Mouse (Mus musculus) hindbrain, postnatal 0 days (tissue): ENCODE results near the gene Smtnl2. TPM values are rescaled to one million over a fixed set of nuclear protein-coding genes. Genes with fewer than 3 reads are reported as not detected.

ENCODE experiments used
- ATAC-seq: fragments of 200-750 bp; cut with Nextera tagmentation; 2 replicates; pipeline ENCODE4 v1.8.0; 2017; ENCODE audit warnings: mild to moderate bottlenecking, moderate TSS enrichment, moderate library complexity
- DNase-seq: peaks from one replicate; pipeline ENCODE4 v3.0.0-alpha.2; 2015; ENCODE audit warnings: low spot score
- H3K27ac ChIP-seq: fragments of 300-500 bp; sonication (generic); 2 replicates; pipeline ENCODE4 v1.5.1; 2014; ENCODE audit warnings: mild to moderate bottlenecking
- H3K27me3 ChIP-seq: fragments of 300-500 bp; sonication (generic); 2 replicates; pipeline ENCODE4 v1.6.1; 2014; ENCODE audit warnings: low read length, mixed read lengths; ENCODE audit not compliant: insufficient read depth
- H3K36me3 ChIP-seq: fragments of 300-500 bp; sonication (generic); 2 replicates; pipeline ENCODE4 v1.6.1; 2014; ENCODE audit warnings: low read length, mixed read lengths; ENCODE audit not compliant: insufficient read depth
- H3K4me1 ChIP-seq: fragments of 300-500 bp; sonication (generic); 2 replicates; pipeline ENCODE4 v1.6.1; 2014; ENCODE audit warnings: antibody characterized with exemption, low read length, mixed read lengths; ENCODE audit not compliant: insufficient read depth
- H3K4me2 ChIP-seq: fragments of 300-500 bp; sonication (generic); 2 replicates; pipeline ENCODE4 v1.6.1; 2014; ENCODE audit warnings: low read depth, mild to moderate bottlenecking, low read length, moderate library complexity, mixed read lengths
- H3K4me3 ChIP-seq: fragments of 300-500 bp; sonication (generic); 2 replicates; pipeline ENCODE4 v1.5.1; 2014; ENCODE audit warnings: low read length
- H3K9ac ChIP-seq: fragments of 300-500 bp; sonication (generic); replicated peaks from 2 replicates; pipeline ENCODE4 v1.6.1; 2014; ENCODE audit warnings: mild to moderate bottlenecking, low read length, moderate library complexity, mixed read lengths
- H3K9me3 ChIP-seq: fragments of 300-500 bp; sonication (generic); 2 replicates; pipeline ENCODE4 v1.6.1; 2016; ENCODE audit warnings: low read length, mixed read lengths
- CTCF ChIP-seq: IDR thresholded peaks from 2 replicates; pipeline ENCODE4 v1.5.1; 2016; ENCODE audit warnings: antibody characterized with exemption, control low read depth, low read depth
- WGBS: fragments of 180-500 bp; shearing (Covaris S2); extraction: QIAGEN DNeasy Blood & Tissue Kit; methylation state at CpG from one replicate; pipeline ENCODE4 v1.1.7; 2014; 5-methylcytosine and 5-hydroxymethylcytosine counted together
- polyA plus RNA-seq: library from polyadenylated mRNA; unstranded; fragments of >200 nt; fragmentation: Nextera tagmentation; extraction: Ambion mirVana; gene quantifications from 2 replicates; pipeline ENCODE4 v1.2.1, GENCODE M21; 2015
- total RNA-seq: library from RNA; depleted of rRNA; stranded (reverse); fragments of >200 nt; gene quantifications from 2 replicates; pipeline ENCODE4 v1.2.3, GENCODE M21; 2014

Smtnl2 gene
- total and polyA plus RNA-seq, 2 experiments from 2014 or later, result 9.7 to 19.1 TPM

DNA sequence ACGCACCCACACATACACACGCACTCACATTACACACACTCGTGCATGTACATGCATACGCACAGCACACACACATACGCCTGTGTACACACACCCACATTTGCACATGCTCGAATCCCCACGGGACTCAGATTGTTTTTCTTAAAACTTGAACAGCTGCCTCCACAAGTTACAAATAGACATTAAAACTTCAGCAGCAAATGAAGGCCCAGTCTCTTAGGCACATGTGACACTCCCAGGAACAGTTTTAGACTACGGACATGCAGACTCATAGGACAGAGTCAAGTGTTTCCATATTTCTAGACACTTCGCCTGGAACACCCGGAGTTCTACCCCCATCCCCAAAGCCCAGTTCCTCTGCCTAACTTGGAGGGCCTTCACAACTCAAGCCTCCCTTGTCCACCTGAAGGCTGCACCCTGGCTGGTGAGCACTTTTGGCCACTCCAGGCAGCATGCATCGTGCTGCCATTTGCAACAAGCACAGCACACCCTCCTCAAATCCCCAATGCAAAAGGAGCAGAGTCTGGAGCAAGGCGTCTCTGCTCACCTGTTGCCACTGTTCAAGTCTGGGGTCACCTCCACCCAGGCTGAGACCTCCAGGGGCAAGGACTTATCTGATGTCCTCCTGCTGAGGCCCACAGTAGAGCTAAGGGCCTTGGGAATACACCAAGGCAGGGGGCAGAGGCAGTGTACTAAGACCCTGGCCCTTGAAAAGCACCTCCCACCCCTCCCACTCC, 1.7 kb downstream of the Smtnl2 start:
- H3K4me3 ChIP-seq, result no peak overlapping the region
- peak overlapping the region; percentile 91; the same call in 1 of the 2 replicates for H3K4me2 ChIP-seq
- ATAC-seq (no peak), DNase-seq (no peak)
- peaks cover 6% of the 10 kb centered on the region; the same call in 1 of the 2 replicates for H3K27me3 ChIP-seq
- H3K4me1 ChIP-seq, result peaks cover 6% of the 10 kb centered on the region; the same call in 1 of the 2 replicates
- no peak for TF ChIP-seq CTCF
- no peak overlapping the region for H3K27ac ChIP-seq
- H3K9ac ChIP-seq, result no peak overlapping the region
- H3K9me3 ChIP-seq, result no peaks in the 10 kb centered on the region
- no peaks in the 10 kb centered on the region for H3K36me3 ChIP-seq
- 80% methylated on average over 12 of the region's 12 CpGs for WGBS

DNA sequence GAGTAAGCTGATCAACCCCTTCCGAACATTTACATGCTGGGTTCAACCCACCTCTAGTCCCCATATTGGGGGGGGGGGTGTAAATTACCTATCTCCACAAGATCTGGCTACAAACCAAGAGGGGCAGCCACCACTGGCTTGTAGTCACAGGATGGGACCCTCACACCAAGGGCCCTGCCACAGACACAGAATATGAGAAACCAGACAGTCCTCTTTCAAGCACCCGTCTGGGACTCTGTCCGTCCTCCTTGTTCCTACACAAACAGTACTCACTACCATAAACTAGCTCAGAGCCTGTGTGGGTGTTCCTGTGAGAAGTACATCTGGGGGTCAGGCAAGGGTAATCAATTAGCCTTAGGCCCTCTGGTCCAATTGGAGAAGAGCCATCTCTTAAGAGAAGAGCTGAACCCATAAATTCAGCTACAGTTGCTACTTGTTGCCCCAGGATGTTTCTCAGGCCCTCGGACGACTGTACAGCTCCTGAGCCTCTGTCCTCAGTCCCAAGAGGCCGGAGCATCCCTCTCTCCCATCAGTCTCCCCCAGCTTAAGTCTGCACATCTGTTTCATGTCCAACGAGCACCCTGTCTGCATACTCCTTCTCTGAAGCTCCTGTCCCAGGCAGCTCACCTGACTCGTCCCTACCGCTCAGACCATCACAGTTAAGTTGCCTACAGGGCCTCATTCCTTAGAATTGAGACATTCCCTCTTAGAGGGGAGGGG, 2.9 kb downstream of the Smtnl2 start:
- Histone ChIP-seq H3K4me3 (no peak overlapping the region), H3K9ac (no peak overlapping the region), H3K27ac (no peak overlapping the region), H3K36me3 (no peaks in the 10 kb centered on the region), H3K27me3 (no peaks in the 10 kb centered on the region), H3K9me3 (no peaks in the 10 kb centered on the region), H3K4me1 (peaks cover 6% of the 10 kb centered on the region; the same call in 1 of the 2 replicates), H3K4me2 (no peak overlapping the region)
- no peak for DNase-seq
- TF ChIP-seq CTCF, result no peak
- no peak for ATAC-seq
- 68% methylated on average over 9 of the region's 9 CpGs for WGBS

DNA sequence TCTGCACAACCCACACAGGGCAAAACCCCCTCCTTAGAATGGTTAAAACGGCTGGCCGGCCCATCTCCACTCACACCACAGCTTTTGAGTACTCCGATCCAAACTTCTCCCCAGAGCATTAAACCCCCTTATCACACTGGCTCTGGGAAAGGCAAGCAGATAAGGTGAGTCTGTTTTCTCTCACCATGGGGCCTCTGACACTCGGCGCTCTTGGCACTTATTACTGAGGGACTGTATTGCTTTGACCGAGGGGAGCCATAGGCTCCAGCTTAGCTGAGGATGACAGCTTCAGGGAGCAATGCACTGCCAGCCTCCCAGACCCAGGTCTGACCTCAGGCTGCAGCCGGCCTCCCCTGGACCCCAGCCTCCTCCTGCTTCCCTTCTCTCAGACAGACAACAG, 3.9 kb downstream of the Smtnl2 start:
- Histone ChIP-seq H3K9ac (no peak overlapping the region), H3K27me3 (no peaks in the 10 kb centered on the region), H3K27ac (no peak overlapping the region), H3K36me3 (no peaks in the 10 kb centered on the region), H3K4me2 (no peak overlapping the region), H3K4me1 (peaks cover 6% of the 10 kb centered on the region; the same call in 1 of the 2 replicates), H3K9me3 (no peaks in the 10 kb centered on the region), H3K4me3 (no peak overlapping the region)
- ATAC-seq (no peak), DNase-seq (no peak)
- no peak for TF ChIP-seq CTCF
- WGBS, result 20% methylated on average over 7 of the region's 7 CpGs

DNA sequence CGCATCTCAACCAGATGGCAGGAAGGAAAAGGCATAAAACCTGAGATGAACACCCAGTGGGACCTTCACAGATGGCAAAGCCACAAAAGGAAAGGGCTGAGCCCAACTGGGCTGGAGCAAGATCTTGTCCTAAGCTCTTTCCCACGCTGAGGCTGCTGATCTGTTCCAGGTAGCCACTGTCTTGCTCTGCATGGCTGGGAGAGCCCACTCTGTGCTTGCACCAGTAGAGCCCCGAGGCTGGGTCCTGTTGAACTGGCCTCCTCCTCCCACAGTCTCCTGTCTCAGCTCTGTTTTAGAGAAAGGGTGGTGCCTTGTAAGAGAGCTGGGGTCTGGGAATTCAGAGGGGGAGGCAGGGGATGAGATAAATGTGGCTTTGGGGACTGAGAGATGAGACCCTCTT, 4.4 kb downstream of the Smtnl2 start:
- no peak overlapping the region for H3K27ac ChIP-seq
- H3K4me3 ChIP-seq, result no peak overlapping the region
- ATAC-seq (no peak), DNase-seq (no peak)
- TF ChIP-seq CTCF, result no peak
- peaks cover 6% of the 10 kb centered on the region; the same call in 1 of the 2 replicates for H3K4me1 ChIP-seq
- 28% methylated on average over 3 of the region's 3 CpGs for WGBS
- H3K9me3 ChIP-seq, result no peaks in the 10 kb centered on the region
- no peaks in the 10 kb centered on the region for H3K27me3 ChIP-seq
- H3K9ac ChIP-seq, result no peak overlapping the region
- H3K4me2 ChIP-seq, result no peak overlapping the region
- H3K36me3 ChIP-seq, result no peaks in the 10 kb centered on the region

DNA sequence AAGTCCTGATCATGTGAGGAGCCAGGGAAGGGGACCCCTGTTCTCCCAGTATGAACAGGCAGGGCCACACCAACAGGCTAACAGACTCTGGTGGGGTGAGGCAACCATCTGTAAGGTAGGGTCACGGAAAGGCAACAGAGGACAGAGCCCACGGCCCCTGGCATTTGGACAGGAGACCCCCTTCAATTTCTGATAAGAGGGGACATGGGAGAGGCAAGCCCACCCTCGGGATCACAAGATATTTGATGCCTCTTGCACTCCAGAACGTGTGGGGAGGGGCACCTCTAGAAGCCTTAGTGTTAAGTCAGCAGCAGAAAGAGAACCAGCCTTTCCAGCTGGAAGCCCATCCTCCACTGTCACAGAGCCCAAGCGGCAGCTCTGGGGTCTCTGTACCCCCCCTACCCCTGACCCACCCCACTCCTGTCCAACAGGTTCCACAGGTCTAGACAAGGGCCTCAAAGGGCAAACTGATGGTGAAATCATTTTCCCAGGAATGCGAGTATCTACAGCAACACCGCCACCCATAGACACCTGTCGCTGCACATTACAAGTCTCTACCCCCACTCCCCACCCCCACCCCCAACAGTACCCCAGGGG, 5.3 kb downstream of the Smtnl2 start:
- Histone ChIP-seq H3K4me3 (no peak overlapping the region), H3K4me1 (0 out of 2 replicates have a peak, but pooled peaks cover 2% of the 10 kb centered on the region), H3K27me3 (no peaks in the 10 kb centered on the region), H3K9me3 (no peaks in the 10 kb centered on the region), H3K27ac (no peak overlapping the region), H3K9ac (no peak overlapping the region), H3K36me3 (no peaks in the 10 kb centered on the region), H3K4me2 (no peak overlapping the region)
- DNase-seq, result no peak
- no peak for TF ChIP-seq CTCF
- WGBS, result 62% methylated on average over 8 of the region's 8 CpGs
- ATAC-seq, result no peak

DNA sequence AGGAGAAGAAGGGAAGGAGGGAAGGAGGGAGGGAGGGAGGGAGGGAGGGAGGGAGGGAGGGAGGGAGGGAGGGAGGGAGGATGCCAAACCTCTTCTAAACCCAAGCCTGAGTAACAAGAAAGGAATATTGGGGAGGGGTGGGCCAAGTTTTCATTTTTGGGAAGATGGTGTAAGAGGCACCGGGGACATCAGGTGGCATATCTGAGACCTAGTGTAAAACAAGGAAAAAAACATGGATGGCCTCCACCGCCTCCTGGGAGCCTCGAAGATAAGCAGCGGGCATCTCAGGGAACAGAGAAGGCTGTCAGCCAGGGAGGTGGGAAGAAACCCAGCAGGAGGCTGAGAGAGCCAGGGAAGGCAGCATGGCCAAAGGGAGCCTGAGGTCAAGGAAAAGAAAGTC, 6.0 kb downstream of the Smtnl2 start:
- Histone ChIP-seq H3K4me2 (no peak overlapping the region), H3K4me1 (0 out of 2 replicates have a peak, but pooled peaks cover 2% of the 10 kb centered on the region), H3K9ac (no peak overlapping the region), H3K9me3 (no peaks in the 10 kb centered on the region), H3K27ac (no peak overlapping the region), H3K4me3 (no peak overlapping the region), H3K36me3 (no peaks in the 10 kb centered on the region), H3K27me3 (no peaks in the 10 kb centered on the region)
- no peak for TF ChIP-seq CTCF
- DNase-seq (no peak), ATAC-seq (no peak)
- 59% methylated on average over 4 of the region's 4 CpGs for WGBS

DNA sequence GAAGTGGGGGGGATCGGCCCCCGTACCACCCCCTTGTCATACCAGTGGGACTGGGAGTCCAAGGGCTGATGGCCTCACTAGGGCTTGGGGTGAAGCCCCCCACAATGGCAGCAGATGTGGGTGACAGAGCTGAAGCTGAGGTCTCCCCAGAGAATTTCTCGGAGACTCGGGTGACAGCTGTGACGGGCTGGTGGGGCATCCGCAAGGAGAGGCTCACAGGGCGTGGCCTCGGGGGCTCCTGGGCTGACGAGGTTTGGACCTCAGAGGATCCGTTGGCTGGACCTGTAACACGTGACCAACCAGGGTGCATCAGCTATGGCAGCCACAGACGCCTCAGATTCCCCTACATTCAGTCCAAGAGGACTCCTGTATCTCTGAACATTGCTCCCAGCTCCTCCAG, 8.5 kb downstream of the Smtnl2 start:
- H3K4me1 ChIP-seq, result no peaks in the 10 kb centered on the region
- no peaks in the 10 kb centered on the region for H3K36me3 ChIP-seq
- no peak overlapping the region for H3K4me3 ChIP-seq
- no peak for ATAC-seq
- DNase-seq, result no peak
- no peak overlapping the region for H3K9ac ChIP-seq
- no peak for TF ChIP-seq CTCF
- no peak overlapping the region for H3K4me2 ChIP-seq
- no peaks in the 10 kb centered on the region for H3K27me3 ChIP-seq
- WGBS, result 92% methylated on average over 12 of the region's 12 CpGs
- no peaks in the 10 kb centered on the region for H3K9me3 ChIP-seq
- no peak overlapping the region for H3K27ac ChIP-seq
